Mouse (Mus musculus) liver, embryonic 14.5 days (tissue): ENCODE measurements at regions not wholly inside any gene's neighbourhood (a gene's known extent, or its start where the extent isn't known, plus 50 kb on each side); places are given as distances from the start of the nearest gene placed in this dataset.

ENCODE experiments used
- ATAC-seq: fragments of 200-750 bp; cut with Nextera tagmentation; 2 replicates; pipeline ENCODE4 v1.8.0; 2017; ENCODE audit warnings: moderate number of reproducible peaks, mild to moderate bottlenecking, moderate library complexity; ENCODE audit not compliant: insufficient read depth
- DNase-seq, 3 experiments: peaks; one replicate each; pipeline ENCODE4 v3.0.0-alpha.2; 2012 to 2013; ENCODE audit warnings: low read depth in 3 of 3, low spot score in 3 of 3
- H3K27ac ChIP-seq: fragments of 300-500 bp; sonication (generic); 2 replicates; pipeline ENCODE4 v1.5.1; 2014; ENCODE audit warnings: moderate library complexity, mild to moderate bottlenecking, control low read depth, inconsistent platforms
- H3K27me3 ChIP-seq: fragments of 300-500 bp; sonication (generic); 2 replicates; pipeline ENCODE4 v1.6.1; 2014; ENCODE audit warnings: mild to moderate bottlenecking, low read length, moderate library complexity; ENCODE audit not compliant: control insufficient read depth, insufficient read depth
- H3K36me3 ChIP-seq: fragments of 300-500 bp; sonication (generic); replicated peaks from 2 replicates; pipeline ENCODE4 v1.6.1; 2014; ENCODE audit warnings: low read depth; ENCODE audit not compliant: control insufficient read depth, insufficient read depth
- H3K4me1 ChIP-seq, 2 experiments: fragments of 200-500 bp in 1 of 2; fragments of 300-500 bp in 1 of 2; sonication (generic) in 1 of 2; replicated peaks; 2 replicates each; pipeline ENCODE4 v1.6.1; 2012 to 2014; ENCODE audit warnings: antibody characterized with exemption in 1 of 2, inconsistent platforms in 1 of 2, low read length in 1 of 2; ENCODE audit not compliant: control insufficient read depth in 2 of 2, insufficient read depth in 2 of 2
- H3K4me2 ChIP-seq: fragments of 300-500 bp; sonication (generic); 2 replicates; pipeline ENCODE4 v1.6.1; 2014; ENCODE audit warnings: low read depth, mild to moderate bottlenecking, control low read depth, moderate library complexity
- H3K4me3 ChIP-seq, 2 experiments: fragments of 200-500 bp in 1 of 2; fragments of 300-500 bp in 1 of 2; sonication (generic) in 1 of 2; 2 replicates each; pipeline ENCODE4 v1.5.1; 2012 to 2014; ENCODE audit warnings: low read depth in 2 of 2, low read length in 2 of 2, mild to moderate bottlenecking in 2 of 2, control low read depth in 1 of 2, inconsistent platforms in 1 of 2, moderate library complexity in 1 of 2; ENCODE audit not compliant: insufficient read depth in 1 of 2
- H3K9ac ChIP-seq: fragments of 300-500 bp; sonication (generic); replicated peaks from 2 replicates; pipeline ENCODE4 v1.6.1; 2014; ENCODE audit warnings: mild to moderate bottlenecking, control low read depth, moderate library complexity
- H3K9me3 ChIP-seq: fragments of 300-500 bp; sonication (generic); 2 replicates; pipeline ENCODE4 v1.6.1; 2016; ENCODE audit warnings: low read length, mixed read lengths; ENCODE audit not compliant: control insufficient read depth
- CTCF ChIP-seq: IDR thresholded peaks from 2 replicates; pipeline ENCODE4 v1.5.1; 2016; ENCODE audit warnings: antibody characterized with exemption, low read depth, control low read depth
- EP300 ChIP-seq: IDR thresholded peaks from 2 replicates; pipeline ENCODE4 v1.6.1; 2016; ENCODE audit warnings: antibody characterized with exemption, low read depth
- WGBS: fragments of 180-500 bp; shearing (Covaris S2); extraction: QIAGEN DNeasy Blood & Tissue Kit; methylation state at CpG from one replicate; pipeline ENCODE4 v1.1.7; 2014; ENCODE audit not compliant: insufficient replicate concordance; 5-methylcytosine and 5-hydroxymethylcytosine counted together

DNA sequence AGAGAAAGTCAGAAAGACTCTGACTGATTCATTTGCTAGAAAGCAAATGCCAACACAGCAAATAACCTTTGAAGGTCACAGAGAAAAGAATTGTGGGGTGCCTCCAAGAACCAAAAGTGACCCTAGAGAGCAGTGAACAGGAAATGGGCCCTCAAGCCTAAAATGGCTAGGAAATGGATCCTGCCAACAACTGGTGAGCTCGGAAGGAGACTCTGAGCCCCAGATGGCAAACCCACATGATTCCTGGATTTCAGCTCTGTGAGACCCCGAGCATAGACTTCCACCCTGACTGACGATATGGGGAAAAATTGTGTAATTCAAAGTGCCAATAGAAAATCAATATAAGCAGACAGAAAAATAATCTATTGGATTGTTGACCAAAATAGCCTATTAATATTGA, 519.2 kb upstream of the Nectin3 start:
- H3K27ac ChIP-seq: no peak overlapping the region
- H3K9ac ChIP-seq: no peak overlapping the region
- DNase-seq (no peak), ATAC-seq (no peak)
- TF ChIP-seq EP300 (no peak), CTCF (no peak)
- H3K4me1 ChIP-seq: no peaks in the 10 kb centered on the region
- 54% methylated on average over 3 of the region's 3 CpGs for WGBS
- no peak overlapping the region for H3K4me3 ChIP-seq
- no peak overlapping the region for H3K4me2 ChIP-seq
- H3K36me3 ChIP-seq: no peaks in the 10 kb centered on the region
- H3K27me3 ChIP-seq: no peaks in the 10 kb centered on the region
- H3K9me3 ChIP-seq: no peaks in the 10 kb centered on the region

DNA sequence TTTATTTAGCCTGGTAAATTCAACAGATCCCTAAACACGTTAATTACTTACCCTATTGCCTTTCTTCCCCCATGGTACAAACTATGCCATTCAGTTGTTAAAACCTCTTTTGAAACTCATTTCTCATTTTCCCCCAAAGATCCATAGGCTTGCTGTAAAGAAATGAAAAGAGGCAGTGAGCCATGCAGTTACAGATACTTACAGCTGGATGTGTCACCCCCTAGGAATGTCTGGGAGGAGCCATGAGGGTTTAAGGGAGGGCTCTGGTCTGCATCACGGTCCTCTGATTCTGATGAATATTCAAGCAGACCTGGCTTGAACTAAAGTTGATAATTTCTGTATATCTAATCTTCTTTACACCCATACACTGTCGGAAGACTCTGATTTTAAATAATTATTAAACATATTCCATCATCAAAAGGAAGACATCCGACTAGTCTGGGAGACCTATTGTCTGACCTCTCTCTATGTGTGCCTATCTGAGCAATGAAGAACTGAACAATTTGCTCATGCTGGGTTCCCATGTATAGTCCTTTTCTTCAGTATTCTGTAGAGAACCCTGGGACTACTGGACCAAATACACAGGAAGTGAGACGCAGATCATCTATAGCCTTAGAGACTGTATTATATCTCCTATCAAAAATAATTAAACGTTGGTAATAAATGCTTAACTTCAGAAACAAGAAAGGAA, 484.7 kb upstream of the Nectin3 start:
- Histone ChIP-seq H3K9me3 (no peaks in the 10 kb centered on the region), H3K4me2 (no peak overlapping the region), H3K27me3 (no peaks in the 10 kb centered on the region), H3K9ac (no peak overlapping the region), H3K4me1 (no peaks in the 10 kb centered on the region), H3K4me3 (no peak overlapping the region), H3K36me3 (no peaks in the 10 kb centered on the region), H3K27ac (no peak overlapping the region)
- 50% methylated on average over 6 of the region's 6 CpGs for WGBS
- DNase-seq (no peak), ATAC-seq (no peak)
- TF ChIP-seq EP300: no peak
- TF ChIP-seq CTCF: no peak

GRCm38 (mm10) chr16:46982272-46982909, 484.1 kb upstream of the Nectin3 start:
- DNase-seq (no peak), ATAC-seq (no peak)
- Histone ChIP-seq H3K4me1 (no peaks in the 10 kb centered on the region), H3K27me3 (no peaks in the 10 kb centered on the region), H3K4me3 (no peak overlapping the region), H3K36me3 (no peaks in the 10 kb centered on the region), H3K9me3 (no peaks in the 10 kb centered on the region), H3K27ac (no peak overlapping the region), H3K4me2 (no peak overlapping the region), H3K9ac (no peak overlapping the region)
- TF ChIP-seq CTCF: no peak
- TF ChIP-seq EP300: no peak
- WGBS: 58% methylated on average over 5 of the region's 5 CpGs

DNA sequence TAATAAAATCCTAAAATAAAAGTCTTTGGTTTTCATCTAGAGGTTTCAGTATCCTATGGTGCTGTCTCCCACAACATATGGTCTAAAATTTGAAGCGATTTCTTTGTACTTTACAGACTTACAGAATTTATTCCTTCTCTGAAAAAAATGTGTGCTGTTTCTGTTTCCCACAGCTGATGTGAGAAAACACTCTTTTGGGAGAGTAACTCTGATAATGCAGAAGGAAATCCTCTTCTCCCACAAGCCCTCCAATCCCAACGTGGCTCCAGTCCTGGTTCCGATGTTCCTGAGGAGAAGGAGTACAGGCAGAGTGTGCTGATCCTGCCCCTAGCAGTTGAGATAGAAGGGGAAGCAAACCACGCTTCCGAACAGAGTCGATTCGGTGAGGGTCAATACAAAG, 467.4 kb upstream of the Nectin3 start:
- no peaks in the 10 kb centered on the region for H3K4me1 ChIP-seq
- no peak overlapping the region for H3K4me3 ChIP-seq
- H3K9me3 ChIP-seq: no peaks in the 10 kb centered on the region
- DNase-seq (no peak), ATAC-seq (no peak)
- H3K36me3 ChIP-seq: no peaks in the 10 kb centered on the region
- WGBS: 58% methylated on average over 7 of the region's 7 CpGs
- no peaks in the 10 kb centered on the region for H3K27me3 ChIP-seq
- H3K9ac ChIP-seq: no peak overlapping the region
- no peak overlapping the region for H3K4me2 ChIP-seq
- H3K27ac ChIP-seq: no peak overlapping the region
- TF ChIP-seq EP300 (no peak), CTCF (no peak)

DNA sequence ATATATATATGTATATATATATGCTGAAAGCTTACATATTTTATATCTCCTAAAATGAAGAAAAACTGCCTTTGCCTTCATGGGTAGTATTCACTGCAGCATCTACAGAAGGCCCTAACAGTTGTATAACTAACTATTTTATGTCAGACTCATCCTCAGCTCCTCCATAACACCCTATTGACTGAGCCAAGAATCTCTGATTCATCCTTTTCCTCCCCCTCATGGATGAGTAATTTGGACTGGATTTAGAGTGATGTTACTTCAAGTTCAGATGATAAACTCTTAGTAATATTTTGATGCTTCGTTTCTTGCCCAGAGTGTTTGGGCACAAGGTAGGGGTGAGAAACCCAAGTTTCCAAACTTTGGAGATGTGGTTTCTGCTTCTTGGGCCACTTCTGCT, 458.7 kb upstream of the Nectin3 start:
- WGBS: 41% methylated on average over 1 of the region's 1 CpGs

More for the DNA sequence above, 458.7 kb upstream of the Nectin3 start:
- no peak overlapping the region for H3K4me3 ChIP-seq
- no peak overlapping the region for H3K9ac ChIP-seq
- DNase-seq (no peak), ATAC-seq (no peak)
- H3K27me3 ChIP-seq: no peaks in the 10 kb centered on the region
- no peaks in the 10 kb centered on the region for H3K4me1 ChIP-seq
- no peak for TF ChIP-seq CTCF
- TF ChIP-seq EP300: no peak
- H3K36me3 ChIP-seq: no peaks in the 10 kb centered on the region
- no peak overlapping the region for H3K4me2 ChIP-seq
- H3K27ac ChIP-seq: no peak overlapping the region
- no peaks in the 10 kb centered on the region for H3K9me3 ChIP-seq
